Mouse (Mus musculus) stomach, postnatal 0 days (tissue): ENCODE measurements at regions not wholly inside any gene's neighbourhood (a gene's known extent, or its start where the extent isn't known, plus 50 kb on each side); places are given as distances from the start of the nearest gene placed in this dataset.

Experiments used
- CTCF ChIP-seq: IDR thresholded peaks from 2 replicates; pipeline ENCODE4 v1.5.1; 2016; ENCODE audit warnings: antibody characterized with exemption, low read depth, mild to moderate bottlenecking, moderate library complexity
- EP300 ChIP-seq: optimal IDR thresholded peaks from 2 replicates; pipeline ENCODE3; 2016; ENCODE audit warnings: antibody characterized with exemption

DNA sequence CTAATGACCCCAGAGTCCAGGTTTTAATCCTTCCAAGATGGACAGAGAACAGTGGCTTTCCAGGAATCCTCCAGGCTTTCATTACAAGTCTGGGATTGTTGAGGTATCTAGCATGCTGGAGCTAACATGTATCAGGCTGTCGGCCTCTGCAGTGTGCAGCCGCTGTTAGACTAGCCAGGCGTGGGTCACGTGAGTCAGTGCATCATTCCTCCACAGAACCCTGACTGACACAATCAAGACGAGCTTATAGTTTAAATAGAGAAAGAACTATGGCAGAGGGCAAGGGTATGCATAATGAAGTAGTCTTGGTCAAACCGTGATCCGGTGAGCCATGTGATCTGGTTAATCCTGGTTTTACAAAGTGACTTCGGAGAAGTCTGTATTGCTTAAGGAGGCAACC is 280.2 kb upstream of the Pfn2 start:
- TF ChIP-seq CTCF: no peak
- TF ChIP-seq EP300: no peak
